Mouse (Mus musculus) megakaryocyte-erythroid progenitor cell, adult 5 weeks (primary cell): Measurements from ENCODE around the gene Noct. TPM values are rescaled to one million over a fixed set of nuclear protein-coding genes. Genes with fewer than 3 reads are reported as not detected.

Source experiments
- polyA plus RNA-seq: library from polyadenylated mRNA; stranded (reverse); fragments of >175 nt; gene quantifications from 2 replicates; pipeline ENCODE4 v1.2.3, GENCODE M21; 2012

Gene Noct
- polyA plus RNA-seq: 12.9 and 13.2 TPM in 2 replicates

DNA sequence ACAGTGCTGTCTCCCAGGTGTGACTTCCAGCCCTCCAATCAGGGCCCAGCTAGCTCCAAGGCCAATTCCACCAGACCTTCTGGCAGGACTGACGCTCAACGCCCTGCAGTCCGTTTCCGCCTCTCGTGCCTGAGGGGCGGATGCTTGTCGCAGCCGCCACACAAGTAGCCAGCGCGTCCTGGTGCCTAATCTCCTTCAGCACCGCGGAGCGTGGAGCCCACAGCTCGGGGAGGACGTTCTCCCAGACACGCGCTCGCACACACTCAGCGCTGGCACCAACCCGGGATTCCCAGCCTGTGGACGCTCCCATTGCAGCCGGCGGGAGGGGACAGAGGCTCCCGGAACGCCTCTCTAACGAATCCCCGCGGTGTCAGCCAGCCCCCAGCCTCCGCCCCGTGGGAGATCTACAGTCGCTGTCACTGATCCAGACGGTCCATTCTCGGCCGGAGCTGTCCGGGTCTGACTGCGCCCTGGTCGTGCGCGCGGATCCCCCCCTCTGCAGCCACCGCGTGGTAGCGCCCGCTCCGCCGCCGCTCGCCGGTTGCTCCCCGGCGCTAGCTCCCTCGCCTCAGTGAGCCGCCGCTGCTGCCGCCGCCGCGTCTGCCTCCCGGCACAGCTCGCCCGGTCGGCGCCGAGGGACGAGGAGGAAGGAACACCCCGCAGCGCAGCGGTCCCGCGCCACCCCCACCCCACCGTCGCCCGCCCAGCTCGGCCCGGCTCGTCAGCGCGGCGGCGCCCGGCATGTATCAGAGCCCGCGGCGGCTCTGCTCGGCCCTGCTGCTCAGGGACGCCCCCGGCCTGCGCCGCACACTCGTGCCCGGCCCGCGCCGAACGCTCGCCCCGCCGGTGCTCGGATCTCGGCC, at the start of gene Noct:
Noct (plus strand) TSS at position 85 of the 863 bp plus-strand sequence.

Other genes with a start within 250 kb of the Noct start
- gene Elf2, start 116.2 kb downstream of the Noct start, polyA plus RNA-seq: 42.9 and 56.5 TPM in 2 replicates
- 0.19 TPM in 1 of 2 replicates, not detected in the other for gene Mgarp, start 172.3 kb downstream of the Noct start, polyA plus RNA-seq
- 22.0 and 32.1 TPM in 2 replicates for gene Ndufc1, start 184.5 kb downstream of the Noct start, polyA plus RNA-seq
- gene Naa15, start 190.7 kb downstream of the Noct start, polyA plus RNA-seq: 13.4 and 17.1 TPM in 2 replicates